Mouse (Mus musculus): ENCODE data around the gene Rnf32. TPM values are rescaled to one million over a fixed set of nuclear protein-coding genes. Genes with fewer than 3 reads are reported as not detected.

Gene Rnf32
- polyA plus RNA-seq (2014; fragmentation: Illumina TruSeq; extraction: RNeasy Lipid Tissue Mini Kit (QIAGEN cat#74804); ENCODE audit: low read depth, low replicate concordance): 1,154 TPM

DNA sequence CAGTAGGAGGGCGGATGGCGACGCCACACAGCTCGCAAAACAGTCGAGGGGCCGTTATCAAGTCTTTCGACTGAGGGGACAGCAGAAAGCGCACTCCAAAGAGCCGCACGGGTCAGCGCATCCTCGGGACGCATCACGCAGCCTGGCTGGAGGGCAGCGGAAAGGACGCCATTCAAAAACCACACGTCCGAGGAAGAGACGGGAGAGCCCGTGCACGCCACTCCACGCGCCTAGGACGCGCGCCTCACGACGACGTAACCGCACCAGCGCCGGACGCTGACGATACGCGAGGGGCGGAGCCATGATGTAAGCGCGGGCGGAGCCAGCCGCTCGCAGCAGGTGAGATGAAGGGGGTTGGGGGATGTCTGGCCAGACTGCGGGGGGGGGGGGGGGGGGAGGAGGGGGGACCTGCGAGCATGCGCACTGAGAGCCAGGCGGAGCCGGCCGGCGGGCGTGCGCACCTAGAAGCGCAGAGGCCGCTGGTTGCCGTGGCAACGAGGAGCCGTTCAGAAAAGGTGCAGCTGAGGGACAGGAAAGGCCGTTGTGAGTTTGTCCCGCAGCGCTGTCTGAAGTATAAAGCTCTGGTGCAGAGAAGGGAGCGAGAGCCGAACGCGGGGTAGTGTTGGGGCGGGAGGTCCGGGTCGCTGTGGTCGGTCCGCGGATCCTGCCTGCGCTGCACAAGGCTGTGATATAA lies at the start of gene Rnf32:
TSS of gene Rnf32 (plus strand) at position 423 of the 694 bp plus-strand sequence.

Other genes with a start within 250 kb of the Rnf32 start
- gene Lmbr1, start 182.4 kb downstream of the Rnf32 start, polyA plus RNA-seq (2014; fragmentation: Illumina TruSeq; extraction: RNeasy Lipid Tissue Mini Kit (QIAGEN cat#74804); ENCODE audit: low read depth, low replicate concordance): 64.8 TPM
- 9.7 TPM for gene Nom1, start 238.7 kb downstream of the Rnf32 start, polyA plus RNA-seq (2014; fragmentation: Illumina TruSeq; extraction: RNeasy Lipid Tissue Mini Kit (QIAGEN cat#74804); ENCODE audit: low read depth, low replicate concordance)

Data from testis, adult 10 weeks (tissue).